Mouse (Mus musculus) heart, adult 2 months (tissue): ENCODE measurements at regions not wholly inside any gene's neighbourhood (a gene's known extent, or its start where the extent isn't known, plus 50 kb on each side); places are given as distances from the start of the nearest gene placed in this dataset.

ENCODE experiments used
- DNase-seq, 2 experiments: peaks; one replicate each; pipeline ENCODE4 v3.0.0; 2021
- H3K27ac ChIP-seq: fragments of 200-600 bp; 2 replicates; pipeline ENCODE4 v1.8.1; 2022
- H3K27me3 ChIP-seq: fragments of 200-500 bp; 2 replicates; pipeline ENCODE4 v1.6.1; 2012; ENCODE audit warnings: mild to moderate bottlenecking, low read length, inconsistent platforms, mixed read lengths; ENCODE audit not compliant: control insufficient read depth, insufficient read depth
- H3K36me3 ChIP-seq: fragments of 200-500 bp; 2 replicates; pipeline ENCODE4 v1.6.1; 2012; ENCODE audit warnings: low read length, inconsistent platforms; ENCODE audit not compliant: control insufficient read depth, insufficient read depth
- H3K4me1 ChIP-seq: fragments of 200-500 bp; 2 replicates; pipeline ENCODE4 v1.6.1; 2011; ENCODE audit warnings: low read length; ENCODE audit not compliant: control insufficient read depth, insufficient read depth
- H3K4me3 ChIP-seq: fragments of 200-600 bp; 2 replicates; pipeline ENCODE4 v1.8.1; 2022
- H3K79me2 ChIP-seq: fragments of 200-500 bp; replicated peaks from 2 replicates; pipeline ENCODE4 v1.6.1; 2012; ENCODE audit warnings: mild to moderate bottlenecking, inconsistent platforms, low read length, moderate library complexity, mixed read lengths; ENCODE audit not compliant: control insufficient read depth, insufficient read depth
- H3K9ac ChIP-seq: fragments of 200-500 bp; 2 replicates; pipeline ENCODE4 v1.6.1; 2012; ENCODE audit warnings: low read depth, mild to moderate bottlenecking, control low read depth, inconsistent platforms, low read length, mixed read lengths
- CTCF ChIP-seq: fragments of 200-600 bp; IDR thresholded peaks from 2 replicates; pipeline ENCODE4 v1.8.1; 2022; ENCODE audit warnings: antibody characterized with exemption, mild to moderate bottlenecking, moderate library complexity
- EP300 ChIP-seq: fragments of 200-500 bp; IDR thresholded peaks from 2 replicates; pipeline ENCODE4 v1.6.1; 2011; ENCODE audit warnings: low read depth, low read length, control low read depth; ENCODE audit not compliant: insufficient read depth
- POLR2A ChIP-seq: fragments of 200-500 bp; IDR thresholded peaks from 2 replicates; pipeline ENCODE4 v1.6.1; 2011; ENCODE audit warnings: mild to moderate bottlenecking, low read depth, low read length, control low read depth; ENCODE audit not compliant: insufficient read depth
- WGBS: fragments of 180-500 bp; shearing (Covaris S2); methylation state at CpG from one replicate; pipeline ENCODE4 v1.1.7; 2018; 5-methylcytosine and 5-hydroxymethylcytosine counted together
- intact Hi-C: fragments of 180-260 bp; cut with DNase I; formaldehyde crosslinking; loops from one replicate; pipeline ENCODE4 v1.15.1; 2025

DNA sequence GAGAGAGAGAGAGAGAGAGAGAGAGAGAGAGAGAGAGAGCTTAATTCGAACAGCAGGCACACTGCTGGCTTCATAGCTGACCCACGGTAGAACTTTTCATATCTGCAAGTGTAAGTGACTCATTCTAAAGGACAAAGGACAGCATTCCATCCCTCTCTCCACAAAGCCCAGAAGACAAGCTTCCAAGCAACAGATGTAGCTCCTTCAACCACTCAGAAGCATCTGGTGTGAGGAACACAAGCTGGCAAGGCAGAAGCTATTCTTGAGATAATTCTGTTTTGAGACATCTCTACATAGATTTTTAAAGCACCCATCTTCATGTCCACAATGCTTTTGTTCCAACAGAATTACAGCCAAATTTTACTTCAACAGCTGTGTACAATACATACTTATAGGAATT lies 294.2 kb upstream of the Gria1 start:
- TF ChIP-seq POLR2A = no peak
- TF ChIP-seq CTCF = no peak
- TF ChIP-seq EP300 = no peak
- intact Hi-C loops = no loop called here
- no peaks in the 10 kb centered on the region for H3K36me3 ChIP-seq
- H3K4me3 ChIP-seq = no peak overlapping the region
- no peaks in the 10 kb centered on the region for H3K79me2 ChIP-seq
- DNase-seq = no peak
- no peak overlapping the region for H3K27ac ChIP-seq
- no peak overlapping the region for H3K9ac ChIP-seq
- H3K27me3 ChIP-seq = no peaks in the 10 kb centered on the region
- WGBS = 30% methylated on average over 2 of the region's 2 CpGs
- H3K4me1 ChIP-seq = no peaks in the 10 kb centered on the region

DNA sequence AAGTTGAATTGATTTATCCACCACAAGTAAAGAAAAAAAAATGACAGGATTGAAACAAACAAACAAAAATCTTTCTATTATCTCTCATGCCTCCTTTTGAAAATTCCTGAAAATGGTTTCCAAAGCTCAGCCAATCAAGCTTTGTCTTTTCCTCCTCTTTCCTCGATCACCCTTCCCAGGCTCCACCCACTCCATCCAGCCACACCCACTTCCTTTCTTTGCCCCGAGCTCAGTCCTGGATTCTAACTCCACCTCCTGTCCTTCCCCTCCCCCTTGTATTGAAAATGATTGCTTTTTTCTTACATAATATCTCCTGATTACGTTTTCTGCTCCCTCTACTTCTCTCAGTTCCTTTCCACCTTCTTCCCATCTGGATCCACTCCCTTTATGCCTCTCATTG lies 286.0 kb upstream of the Gria1 start:
- TF ChIP-seq POLR2A = no peak
- no peak for TF ChIP-seq CTCF
- no peak for TF ChIP-seq EP300
- Histone ChIP-seq H3K27me3 (no peaks in the 10 kb centered on the region), H3K4me3 (no peak overlapping the region), H3K4me1 (peaks cover 3% of the 10 kb centered on the region), H3K9ac (no peak overlapping the region), H3K36me3 (no peaks in the 10 kb centered on the region), H3K79me2 (no peaks in the 10 kb centered on the region), H3K27ac (no peak overlapping the region)
- intact Hi-C loops = no loop called here
- DNase-seq = no peak
- WGBS = 37% methylated on average over 3 of the region's 3 CpGs

DNA sequence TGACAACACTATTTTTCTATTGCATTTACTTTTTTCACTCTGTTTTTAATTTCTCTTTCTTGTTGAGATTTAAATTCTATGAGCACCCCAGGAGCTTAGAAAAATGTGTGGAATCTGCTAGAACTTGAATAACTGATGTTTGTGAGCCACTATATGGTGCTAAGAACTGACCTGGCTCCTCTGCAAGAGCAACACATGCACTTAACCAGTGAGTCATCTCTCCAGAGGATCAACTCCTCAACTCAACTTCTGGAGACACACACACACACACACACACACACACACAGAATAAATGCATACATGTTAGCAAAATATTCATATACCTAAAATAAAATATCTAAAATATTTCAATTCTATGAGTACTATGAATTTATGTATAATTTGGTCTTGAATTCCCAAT lies 285.0 kb upstream of the Gria1 start:
- Histone ChIP-seq H3K27ac (no peak overlapping the region), H3K4me1 (peaks cover 3% of the 10 kb centered on the region), H3K9ac (no peak overlapping the region), H3K4me3 (no peak overlapping the region), H3K36me3 (no peaks in the 10 kb centered on the region), H3K79me2 (no peaks in the 10 kb centered on the region), H3K27me3 (no peaks in the 10 kb centered on the region)
- DNase-seq = no peak
- TF ChIP-seq EP300 (no peak), POLR2A (no peak), CTCF (no peak)
- intact Hi-C loops = no loop called here

DNA sequence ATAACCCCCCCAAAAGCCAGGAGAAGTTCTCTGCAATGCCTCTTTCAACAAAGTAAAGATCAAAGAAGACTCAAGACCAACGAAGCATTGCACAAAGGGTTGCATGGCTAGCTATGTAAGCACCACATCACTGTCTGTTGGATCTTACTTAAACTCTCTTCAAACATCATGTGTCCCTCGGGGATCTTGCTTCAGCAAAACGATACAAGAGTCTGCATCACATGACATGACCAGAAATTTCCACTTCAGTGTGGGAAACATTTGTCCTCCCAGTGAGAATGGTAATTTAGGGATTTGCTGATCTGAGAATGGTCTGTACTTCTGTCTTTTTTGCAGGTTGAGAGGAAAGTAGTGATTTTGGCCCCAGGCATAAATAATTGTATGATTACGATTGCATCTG lies 283.6 kb upstream of the Gria1 start:
- H3K27ac ChIP-seq = peak overlapping the region; percentile 54
- H3K9ac ChIP-seq = no peak overlapping the region
- no peaks in the 10 kb centered on the region for H3K36me3 ChIP-seq
- H3K4me1 ChIP-seq = peaks cover 3% of the 10 kb centered on the region
- no peaks in the 10 kb centered on the region for H3K79me2 ChIP-seq
- no peaks in the 10 kb centered on the region for H3K27me3 ChIP-seq
- TF ChIP-seq POLR2A (no peak), EP300 (no peak), CTCF (no peak)
- H3K4me3 ChIP-seq = no peak overlapping the region
- no peak for DNase-seq
- WGBS = 54% methylated on average over 4 of the region's 4 CpGs
- intact Hi-C loops = no loop called here

DNA sequence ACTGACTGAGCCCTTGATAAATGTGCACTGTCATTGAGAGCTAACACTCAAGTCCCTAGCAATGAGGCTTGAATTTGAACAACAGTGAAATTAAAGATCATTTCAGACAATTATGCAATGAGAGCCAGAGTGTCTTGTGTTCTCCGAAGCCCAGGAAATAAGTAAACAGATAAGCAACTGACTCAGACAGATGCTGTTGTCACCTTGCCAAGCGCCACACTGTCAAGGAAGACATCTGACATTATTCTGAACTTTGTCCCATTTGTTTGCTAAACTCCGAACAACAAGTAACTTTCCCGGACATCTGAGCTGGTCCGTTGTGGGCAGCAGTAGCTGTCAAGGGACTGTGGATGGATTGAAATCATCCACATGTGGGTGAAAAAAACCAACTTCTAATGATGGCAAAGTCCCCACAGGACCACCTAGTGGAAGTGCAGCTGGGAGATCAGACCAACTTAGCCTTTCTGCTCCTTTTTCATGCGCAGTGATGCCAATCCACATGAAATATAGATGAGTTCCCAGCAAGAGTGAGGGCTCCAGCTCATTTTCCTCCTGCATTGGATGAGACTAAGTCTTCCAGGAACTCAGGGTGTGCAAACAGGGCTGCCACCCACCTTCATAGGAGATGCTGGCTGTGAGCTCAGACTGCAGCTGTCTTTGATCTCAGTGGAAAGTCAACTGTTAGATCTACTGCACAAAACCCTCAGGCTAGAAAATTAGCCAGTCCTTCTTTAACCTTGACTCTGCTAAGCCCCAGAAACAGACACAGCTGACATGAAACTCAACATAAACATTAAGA lies 282.8 kb upstream of the Gria1 start:
- WGBS = 40% methylated on average over 6 of the region's 6 CpGs

DNA sequence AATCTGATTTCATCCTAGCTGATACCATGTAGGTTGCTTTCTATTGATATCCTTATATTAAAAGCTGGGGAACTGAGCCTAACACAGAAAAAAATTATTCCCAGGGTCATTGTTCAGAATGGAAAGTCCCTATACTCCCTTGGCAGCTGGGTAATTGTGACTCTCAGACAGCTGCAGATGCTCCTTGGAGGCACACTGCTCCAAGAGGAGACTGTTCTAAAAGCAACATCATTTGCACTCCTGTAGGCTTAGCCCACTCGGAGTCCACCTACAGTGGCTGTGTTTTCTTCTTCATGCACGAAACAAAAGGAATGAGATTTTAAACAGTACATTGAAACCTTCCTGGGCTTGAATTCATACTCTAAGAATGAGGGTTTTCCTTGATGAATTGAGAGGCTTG lies 269.3 kb upstream of the Gria1 start:
- no peak overlapping the region for H3K4me3 ChIP-seq

More for the DNA sequence above, 282.8 kb upstream of the Gria1 start:
- intact Hi-C loops = no loop called here
- H3K36me3 ChIP-seq = no peaks in the 10 kb centered on the region
- no peak overlapping the region for H3K9ac ChIP-seq
- DNase-seq = peak; percentile 43 to 51
- no peaks in the 10 kb centered on the region for H3K79me2 ChIP-seq
- H3K27ac ChIP-seq = peak overlapping the region; percentile 54
- no peak for TF ChIP-seq EP300
- TF ChIP-seq CTCF = no peak
- TF ChIP-seq POLR2A = no peak
- peaks cover 3% of the 10 kb centered on the region for H3K4me1 ChIP-seq
- no peaks in the 10 kb centered on the region for H3K27me3 ChIP-seq
- no peak overlapping the region for H3K4me3 ChIP-seq

More for the DNA sequence above, 269.3 kb upstream of the Gria1 start:
- DNase-seq = no peak
- Histone ChIP-seq H3K27me3 (no peaks in the 10 kb centered on the region), H3K79me2 (no peaks in the 10 kb centered on the region), H3K36me3 (no peaks in the 10 kb centered on the region), H3K4me1 (no peaks in the 10 kb centered on the region), H3K9ac (no peak overlapping the region), H3K27ac (no peak overlapping the region)
- 67% methylated on average over 2 of the region's 2 CpGs for WGBS
- TF ChIP-seq CTCF = no peak
- no peak for TF ChIP-seq POLR2A
- TF ChIP-seq EP300 = no peak
- intact Hi-C loops = no loop called here
